Mouse (Mus musculus) olfactory bulb, adult 2 months (tissue): Measurements from ENCODE around the gene 1700019D03Rik.

ENCODE experiments used
- CTCF ChIP-seq: fragments of 200-500 bp; IDR thresholded peaks from 2 replicates; pipeline ENCODE4 v1.5.1; 2012; ENCODE audit warnings: low read depth, mild to moderate bottlenecking, low read length, moderate library complexity; ENCODE audit not compliant: insufficient read depth
- POLR2A ChIP-seq: fragments of 200-500 bp; IDR thresholded peaks from 2 replicates; pipeline ENCODE4 v1.6.1; 2012; ENCODE audit warnings: mild to moderate bottlenecking, low read depth, low read length, moderate library complexity; ENCODE audit not compliant: insufficient read depth

DNA sequence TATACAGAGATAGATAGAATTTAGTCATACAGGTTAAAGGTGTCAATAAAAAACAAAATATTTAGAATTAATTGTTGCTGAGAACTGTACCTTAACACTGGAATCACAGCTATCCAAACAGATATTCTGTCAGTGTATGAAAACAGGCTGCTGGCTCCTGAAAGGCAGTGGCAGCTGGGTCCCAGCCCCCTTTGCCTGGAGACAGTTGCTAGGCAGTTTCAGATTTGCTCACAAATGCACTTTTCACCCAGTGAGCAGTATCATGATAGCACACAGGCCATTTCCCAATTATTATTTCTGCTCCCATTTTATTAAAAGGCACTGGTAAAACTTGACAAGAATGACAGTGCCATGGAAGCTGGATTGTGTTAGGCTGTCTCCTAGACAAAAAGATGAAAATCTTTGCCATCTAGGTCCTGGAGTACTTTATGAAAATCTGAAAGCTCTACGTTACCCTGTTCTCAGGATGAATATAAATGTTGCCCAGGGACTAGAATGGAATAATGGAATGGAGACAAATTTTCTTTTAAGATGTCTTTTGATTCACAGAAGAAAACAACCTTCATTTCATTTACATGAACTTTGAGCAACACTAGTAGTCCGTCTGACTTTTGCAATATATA, 48.0 kb downstream of the 1700019D03Rik start:
- no peak for TF ChIP-seq CTCF
- TF ChIP-seq POLR2A = no peak
